Mouse (Mus musculus): ENCODE measurements around the gene Gm2000.
"Not testable (repeated sequence)": the region's sequence is repeated elsewhere in the genome, so short reads cannot be mapped to it uniquely, and the experiment has no call there.

Gm2000 gene

GRCm38 (mm10) chr1:156365740-156366139 lies at the start of gene Gm2000:
TSS of gene Gm2000 (plus strand) at chr1:156366040.
- no peak for DNase-seq (ENCODE audit: low read depth, low spot score)

GRCm38 (mm10) chr1:156323126-156323525 lies 42.7 kb upstream of the Gm2000 start:
- no peak for DNase-seq (ENCODE audit: low read depth, low spot score)

GRCm38 (mm10) chr1:156340847-156341246 lies 25.0 kb upstream of the Gm2000 start:
- no peak for DNase-seq (ENCODE audit: low read depth, low spot score)

GRCm38 (mm10) chr1:156344433-156344832 lies 21.4 kb upstream of the Gm2000 start:
- DNase-seq (ENCODE audit: low read depth, low spot score): no peak

- no peak for DNase-seq (ENCODE audit: low read depth, low spot score)
These were observed 20.2 kb upstream of the Gm2000 start for GRCm38 (mm10) chr1:156345633-156346032.

- DNase-seq (ENCODE audit: low read depth, low spot score): no peak
These were observed 16.8 kb upstream of the Gm2000 start for GRCm38 (mm10) chr1:156349031-156349430.

- DNase-seq (ENCODE audit: low read depth, low spot score): no peak
These were observed 15.4 kb upstream of the Gm2000 start for GRCm38 (mm10) chr1:156350441-156350840.

- DNase-seq (ENCODE audit: low read depth, low spot score): no peak
These were observed 13.4 kb upstream of the Gm2000 start for GRCm38 (mm10) chr1:156352466-156352865.

- DNase-seq (ENCODE audit: low read depth, low spot score): no peak
These were observed 15.4 kb downstream of the Gm2000 start for GRCm38 (mm10) chr1:156381217-156381616.

GRCm38 (mm10) chr1:156386232-156386631 lies 20.4 kb downstream of the Gm2000 start:
- no peak for DNase-seq (ENCODE audit: low read depth, low spot score)

GRCm38 (mm10) chr1:156386880-156387279 lies 21.0 kb downstream of the Gm2000 start:
- no peak for DNase-seq (ENCODE audit: low read depth, low spot score)

- no peak for DNase-seq (ENCODE audit: low read depth, low spot score)
These were observed 27.3 kb downstream of the Gm2000 start for GRCm38 (mm10) chr1:156393148-156393547.

- not testable (repeated sequence) for DNase-seq (ENCODE audit: low read depth, low spot score)
These were observed 34.3 kb downstream of the Gm2000 start for GRCm38 (mm10) chr1:156400159-156400558.

GRCm38 (mm10) chr1:156402491-156402890 lies 36.7 kb downstream of the Gm2000 start:
- DNase-seq (ENCODE audit: low read depth, low spot score): no peak

- no peak for DNase-seq (ENCODE audit: low read depth, low spot score)
These were observed 37.4 kb downstream of the Gm2000 start for GRCm38 (mm10) chr1:156403251-156403650.

- DNase-seq (ENCODE audit: low read depth, low spot score): no peak
These were observed 42.2 kb downstream of the Gm2000 start for GRCm38 (mm10) chr1:156408004-156408403.

GRCm38 (mm10) chr1:156408521-156408920 lies 42.7 kb downstream of the Gm2000 start:
- no peak for DNase-seq (ENCODE audit: low read depth, low spot score)
